Mouse (Mus musculus) brain, embryonic 14.5 days (tissue): Measurements from ENCODE around the gene Fbln2.

Experiments used
- CTCF ChIP-seq: fragments of 200-500 bp; IDR thresholded peaks from 2 replicates; pipeline ENCODE4 v1.5.1; 2012; ENCODE audit warnings: inconsistent platforms, mild to moderate bottlenecking, moderate library complexity, borderline replicate concordance; ENCODE audit not compliant: insufficient read depth, insufficient read length; ENCODE audit errors: extremely low read depth
- POLR2A ChIP-seq: fragments of 200-500 bp; IDR thresholded peaks from 2 replicates; pipeline ENCODE4 v1.6.1; 2012; ENCODE audit warnings: mild to moderate bottlenecking, inconsistent platforms, borderline replicate concordance; ENCODE audit not compliant: poor library complexity, insufficient read depth, insufficient read length, severe bottlenecking; ENCODE audit errors: extremely low read depth

- TF ChIP-seq POLR2A (no peak), CTCF (no peak)
Measured at GRCm38 (mm10) chr6:91224939-91225338, 12.7 kb downstream of the Fbln2 start.
